Mouse (Mus musculus): ENCODE measurements at regions not wholly inside any gene's neighbourhood (a gene's known extent, or its start where the extent isn't known, plus 50 kb on each side); places are given as distances from the start of the nearest gene placed in this dataset.

GRCm38 (mm10) chr9:89858005-89858404 is 51.7 kb upstream of the Rasgrf1 start:
- no peaks in the 10 kb centered on the region for H3K36me3 ChIP-seq (ENCODE audit: control insufficient read depth, insufficient read depth, low read length)
- H3K4me1 ChIP-seq (ENCODE audit: control insufficient read depth, insufficient read depth, low read length) = no peaks in the 10 kb centered on the region
- H3K79me2 ChIP-seq (ENCODE audit: control insufficient read depth, insufficient read depth, low read length) = no peaks in the 10 kb centered on the region
- TF ChIP-seq CTCF (IDR thresholded peaks at IDR 0.05; ENCODE audit: low read depth, low read length) = no peak
- TF ChIP-seq POLR2A (IDR thresholded peaks at IDR 0.05; ENCODE audit: extremely low read depth, insufficient read depth, low read length) = no peak
- no peak for DNase-seq (ENCODE audit: extremely low read depth, low read depth, low spot score)
- no peak overlapping the region for H3K4me3 ChIP-seq (ENCODE audit: insufficient read depth, low read depth, low read length)
- H3K27me3 ChIP-seq (ENCODE audit: control insufficient read depth, insufficient read depth, low read length) = no peaks in the 10 kb centered on the region
- no peak overlapping the region for H3K9ac ChIP-seq (ENCODE audit: low read depth, low read length)
- H3K27ac ChIP-seq (replicated peaks; ENCODE audit: insufficient read depth, low read depth, low read length) = no peak overlapping the region

- H3K79me2 ChIP-seq (ENCODE audit: control insufficient read depth, insufficient read depth, low read length) = no peaks in the 10 kb centered on the region
- H3K27ac ChIP-seq (replicated peaks; ENCODE audit: insufficient read depth, low read depth, low read length) = no peak overlapping the region
- no peaks in the 10 kb centered on the region for H3K4me1 ChIP-seq (ENCODE audit: control insufficient read depth, insufficient read depth, low read length)
- no peaks in the 10 kb centered on the region for H3K27me3 ChIP-seq (ENCODE audit: control insufficient read depth, insufficient read depth, low read length)
- 79% methylated on average over 10 of the region's 10 CpGs for WGBS
- DNase-seq (ENCODE audit: extremely low read depth, low read depth, low spot score) = no peak
- H3K4me3 ChIP-seq (ENCODE audit: insufficient read depth, low read depth, low read length) = no peak overlapping the region
- no peaks in the 10 kb centered on the region for H3K36me3 ChIP-seq (ENCODE audit: control insufficient read depth, insufficient read depth, low read length)
- H3K9ac ChIP-seq (ENCODE audit: low read depth, low read length) = no peak overlapping the region
- no peak for TF ChIP-seq CTCF (IDR thresholded peaks at IDR 0.05; ENCODE audit: low read depth, low read length)
- no peak for TF ChIP-seq POLR2A (IDR thresholded peaks at IDR 0.05; ENCODE audit: extremely low read depth, insufficient read depth, low read length)
Measured at GRCm38 (mm10) chr9:89850491-89851282, 59.0 kb upstream of the Rasgrf1 start.

GRCm38 (mm10) chr9:89849947-89850346 is 59.8 kb upstream of the Rasgrf1 start:
- Histone ChIP-seq H3K9ac (ENCODE audit: low read depth, low read length) (no peak overlapping the region), H3K36me3 (ENCODE audit: control insufficient read depth, insufficient read depth, low read length) (no peaks in the 10 kb centered on the region), H3K27ac (replicated peaks; ENCODE audit: insufficient read depth, low read depth, low read length) (no peak overlapping the region), H3K4me3 (ENCODE audit: insufficient read depth, low read depth, low read length) (no peak overlapping the region), H3K4me1 (ENCODE audit: control insufficient read depth, insufficient read depth, low read length) (no peaks in the 10 kb centered on the region), H3K27me3 (ENCODE audit: control insufficient read depth, insufficient read depth, low read length) (no peaks in the 10 kb centered on the region), H3K79me2 (ENCODE audit: control insufficient read depth, insufficient read depth, low read length) (no peaks in the 10 kb centered on the region)
- no peak for TF ChIP-seq CTCF (IDR thresholded peaks at IDR 0.05; ENCODE audit: low read depth, low read length)
- no peak for TF ChIP-seq POLR2A (IDR thresholded peaks at IDR 0.05; ENCODE audit: extremely low read depth, insufficient read depth, low read length)
- no peak for DNase-seq (ENCODE audit: extremely low read depth, low read depth, low spot score)
- WGBS = 95% methylated on average over 3 of the region's 3 CpGs

GRCm38 (mm10) chr9:89848571-89848970 is 61.1 kb upstream of the Rasgrf1 start:
- no peak overlapping the region for H3K27ac ChIP-seq (replicated peaks; ENCODE audit: insufficient read depth, low read depth, low read length)
- WGBS = 77% methylated on average over 3 of the region's 3 CpGs
- no peak for DNase-seq (ENCODE audit: extremely low read depth, low read depth, low spot score)
- no peaks in the 10 kb centered on the region for H3K4me1 ChIP-seq (ENCODE audit: control insufficient read depth, insufficient read depth, low read length)
- no peaks in the 10 kb centered on the region for H3K36me3 ChIP-seq (ENCODE audit: control insufficient read depth, insufficient read depth, low read length)
- H3K79me2 ChIP-seq (ENCODE audit: control insufficient read depth, insufficient read depth, low read length) = no peaks in the 10 kb centered on the region
- H3K27me3 ChIP-seq (ENCODE audit: control insufficient read depth, insufficient read depth, low read length) = no peaks in the 10 kb centered on the region
- no peak overlapping the region for H3K4me3 ChIP-seq (ENCODE audit: insufficient read depth, low read depth, low read length)
- no peak overlapping the region for H3K9ac ChIP-seq (ENCODE audit: low read depth, low read length)
- no peak for TF ChIP-seq CTCF (IDR thresholded peaks at IDR 0.05; ENCODE audit: low read depth, low read length)
- no peak for TF ChIP-seq POLR2A (IDR thresholded peaks at IDR 0.05; ENCODE audit: extremely low read depth, insufficient read depth, low read length)

GRCm38 (mm10) chr9:89846973-89847372 is 62.7 kb upstream of the Rasgrf1 start:
- no peak for DNase-seq (ENCODE audit: extremely low read depth, low read depth, low spot score)
- no peaks in the 10 kb centered on the region for H3K79me2 ChIP-seq (ENCODE audit: control insufficient read depth, insufficient read depth, low read length)
- no peaks in the 10 kb centered on the region for H3K36me3 ChIP-seq (ENCODE audit: control insufficient read depth, insufficient read depth, low read length)
- no peaks in the 10 kb centered on the region; the same call in 1 of the 2 replicates for H3K27me3 ChIP-seq (ENCODE audit: control insufficient read depth, insufficient read depth, low read length)
- no peak overlapping the region for H3K27ac ChIP-seq (replicated peaks; ENCODE audit: insufficient read depth, low read depth, low read length)
- H3K9ac ChIP-seq (ENCODE audit: low read depth, low read length) = no peak overlapping the region
- H3K4me3 ChIP-seq (ENCODE audit: insufficient read depth, low read depth, low read length) = no peak overlapping the region
- TF ChIP-seq POLR2A (IDR thresholded peaks at IDR 0.05; ENCODE audit: extremely low read depth, insufficient read depth, low read length) (no peak), CTCF (IDR thresholded peaks at IDR 0.05; ENCODE audit: low read depth, low read length) (no peak)
- no peaks in the 10 kb centered on the region for H3K4me1 ChIP-seq (ENCODE audit: control insufficient read depth, insufficient read depth, low read length)

GRCm38 (mm10) chr9:89842776-89843089 is 67.0 kb upstream of the Rasgrf1 start:
- Histone ChIP-seq H3K4me3 (ENCODE audit: insufficient read depth, low read depth, low read length) (no peak overlapping the region), H3K4me1 (ENCODE audit: control insufficient read depth, insufficient read depth, low read length) (no peaks in the 10 kb centered on the region), H3K36me3 (ENCODE audit: control insufficient read depth, insufficient read depth, low read length) (no peaks in the 10 kb centered on the region), H3K9ac (ENCODE audit: low read depth, low read length) (no peak overlapping the region), H3K27me3 (ENCODE audit: control insufficient read depth, insufficient read depth, low read length) (no peaks in the 10 kb centered on the region; the same call in 1 of the 2 replicates), H3K79me2 (ENCODE audit: control insufficient read depth, insufficient read depth, low read length) (no peaks in the 10 kb centered on the region), H3K27ac (replicated peaks; ENCODE audit: insufficient read depth, low read depth, low read length) (no peak overlapping the region)
- no peak for TF ChIP-seq CTCF (IDR thresholded peaks at IDR 0.05; ENCODE audit: low read depth, low read length)
- TF ChIP-seq POLR2A (IDR thresholded peaks at IDR 0.05; ENCODE audit: extremely low read depth, insufficient read depth, low read length) = no peak
- WGBS = 86% methylated on average over 8 of the region's 8 CpGs
- DNase-seq (ENCODE audit: extremely low read depth, low read depth, low spot score) = no peak

Data from liver, adult 2 months (tissue).